Mouse (Mus musculus) urinary bladder, adult 2 months (tissue): ENCODE data around the gene Spata18. TPM values are rescaled to one million over a fixed set of nuclear protein-coding genes. Genes with fewer than 3 reads are reported as not detected.

Experiments used
- DNase-seq: peaks from one replicate; pipeline ENCODE4 v3.0.0; 2022; ENCODE audit warnings: low spot score
- polyA plus RNA-seq: library from polyadenylated mRNA; depleted of rRNA; stranded (reverse); fragments of >200 nt; gene quantifications from 2 replicates; pipeline ENCODE4 v1.2.3, GENCODE M21; 2012

Gene Spata18
- polyA plus RNA-seq, 1 experiment: 0.07 TPM

DNA sequence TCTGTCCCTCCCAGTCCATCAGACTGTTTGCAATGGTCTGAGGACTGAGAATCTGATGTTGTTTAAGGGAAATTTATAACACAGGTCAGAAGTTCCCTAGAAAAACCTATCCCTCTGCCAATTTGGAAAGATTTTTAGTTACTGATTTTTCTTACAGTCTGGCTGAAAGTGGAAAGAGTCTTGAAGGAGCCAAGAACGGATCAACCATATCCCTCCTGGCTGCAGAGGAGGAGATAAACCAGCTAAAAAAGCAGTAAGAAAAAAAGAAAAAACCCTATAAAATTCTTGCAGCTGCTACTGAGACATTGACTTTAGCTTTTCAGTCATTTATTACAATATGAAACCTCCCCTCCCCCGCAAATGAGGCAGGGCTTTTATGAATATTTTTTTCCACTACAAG lies 15.5 kb downstream of the Spata18 start:
- no peak for DNase-seq

GRCm38 (mm10) chr5:73667877-73668276 lies 16.7 kb downstream of the Spata18 start:
- no peak for DNase-seq

- no peak for DNase-seq
These were observed 18.2 kb downstream of the Spata18 start for GRCm38 (mm10) chr5:73669386-73669785.

DNA sequence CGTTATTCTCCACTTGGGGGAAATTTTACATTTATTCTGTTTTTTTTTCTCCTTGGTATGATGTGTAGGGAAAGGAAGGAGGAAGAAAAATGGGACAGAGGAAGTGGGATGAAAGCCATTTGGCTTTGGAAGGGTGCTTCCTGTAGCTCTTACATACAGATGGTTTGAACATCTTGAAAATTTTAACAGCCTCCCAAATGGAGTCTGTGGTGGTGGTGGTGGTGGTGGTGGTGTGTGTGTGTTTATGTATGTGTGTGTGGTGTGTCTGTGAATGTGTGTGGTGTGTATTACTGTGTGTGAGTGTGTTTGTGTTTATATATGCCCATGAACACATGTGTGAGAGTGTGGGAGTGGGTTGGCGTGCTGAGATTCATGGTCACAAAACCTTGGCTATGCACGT lies 24.4 kb downstream of the Spata18 start:
- DNase-seq: no peak

- DNase-seq: no peak
These were observed 25.4 kb downstream of the Spata18 start for GRCm38 (mm10) chr5:73676626-73677025.

GRCm38 (mm10) chr5:73683221-73683620 lies 32.0 kb downstream of the Spata18 start:
- no peak for DNase-seq

- DNase-seq: no peak
These were observed 32.7 kb downstream of the Spata18 start for GRCm38 (mm10) chr5:73683706-73684409.

GRCm38 (mm10) chr5:73686149-73686548 lies 35.0 kb downstream of the Spata18 start:
- DNase-seq: no peak

DNA sequence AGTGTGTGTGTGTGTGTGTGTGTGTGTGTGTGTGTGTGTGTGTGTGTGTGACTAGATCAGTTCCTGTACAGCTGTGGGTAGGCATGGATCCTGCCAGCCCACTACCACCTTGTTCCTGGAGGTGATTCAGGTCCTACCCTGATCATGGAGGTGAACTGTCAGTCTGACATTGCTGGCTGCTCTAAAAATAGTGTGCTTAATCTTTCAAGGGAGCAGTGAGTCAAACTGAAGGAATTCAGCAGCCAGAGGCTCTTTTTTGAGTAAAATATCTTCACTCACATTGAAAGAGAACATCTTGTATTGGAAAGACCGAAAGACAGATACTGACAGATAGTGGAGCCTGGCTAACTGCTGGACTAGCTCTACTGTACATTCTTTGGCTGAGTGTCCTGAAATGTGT lies 37.4 kb downstream of the Spata18 start:
- no peak for DNase-seq

GRCm38 (mm10) chr5:73690146-73690545 lies 39.0 kb downstream of the Spata18 start:
- DNase-seq: no peak

DNA sequence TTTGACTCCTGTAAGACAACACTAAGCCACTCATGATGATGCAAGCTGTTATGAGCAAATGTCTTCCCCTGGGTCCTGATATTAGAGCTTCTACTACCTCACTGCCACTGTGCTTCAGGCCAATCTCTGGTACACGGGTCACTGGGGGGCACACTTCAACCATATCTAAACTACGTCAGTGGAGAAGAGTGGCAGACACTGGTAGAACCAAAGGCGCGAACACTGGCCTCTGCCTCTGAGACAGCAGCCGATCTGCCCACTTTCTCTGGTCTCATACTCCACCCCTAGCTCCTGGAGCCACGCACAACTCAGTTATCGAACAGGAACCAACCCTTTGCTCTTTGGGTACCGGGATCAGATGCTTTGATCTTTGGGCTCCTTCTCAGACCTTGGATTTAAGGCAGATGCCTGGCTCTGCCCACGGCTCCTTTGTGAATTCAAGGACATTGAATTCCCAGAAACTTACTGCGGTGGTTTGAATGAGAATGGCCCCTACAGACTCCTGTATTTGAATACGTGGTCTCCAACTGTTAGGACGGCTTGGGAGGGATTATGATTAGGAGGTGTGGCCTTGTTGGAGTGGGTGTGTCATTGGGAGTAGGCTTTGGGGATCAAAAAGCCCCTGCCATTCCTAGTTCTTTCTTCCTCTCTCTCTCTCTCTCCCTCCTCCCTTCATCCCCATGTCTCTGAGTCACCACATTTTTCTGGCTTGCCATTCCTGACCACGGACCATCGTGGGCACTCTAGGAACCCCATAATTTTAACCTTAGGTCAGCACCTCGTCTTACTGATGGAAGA lies 40.7 kb downstream of the Spata18 start:
- no peak for DNase-seq

DNA sequence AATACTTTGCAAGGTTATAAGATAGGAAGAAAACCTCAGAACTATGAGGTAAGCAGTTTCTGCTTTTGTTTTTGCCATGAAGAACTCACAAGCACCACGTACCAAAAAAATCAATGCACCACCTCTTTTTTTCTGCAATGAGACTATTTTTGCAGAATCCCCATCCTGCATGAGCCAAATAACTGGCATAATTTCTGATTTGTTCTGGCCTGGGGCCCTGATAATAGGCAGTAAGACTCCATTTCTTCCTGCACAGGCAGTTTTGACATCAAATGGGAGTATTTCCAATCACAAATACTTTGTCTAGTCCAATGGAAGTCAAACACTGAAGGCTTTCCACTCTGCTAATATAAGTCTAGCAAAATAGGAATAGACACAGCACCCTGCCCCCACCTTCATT lies 42.6 kb downstream of the Spata18 start:
- DNase-seq: no peak

- no peak for DNase-seq
These were observed 43.3 kb downstream of the Spata18 start for GRCm38 (mm10) chr5:73694254-73695015.

DNA sequence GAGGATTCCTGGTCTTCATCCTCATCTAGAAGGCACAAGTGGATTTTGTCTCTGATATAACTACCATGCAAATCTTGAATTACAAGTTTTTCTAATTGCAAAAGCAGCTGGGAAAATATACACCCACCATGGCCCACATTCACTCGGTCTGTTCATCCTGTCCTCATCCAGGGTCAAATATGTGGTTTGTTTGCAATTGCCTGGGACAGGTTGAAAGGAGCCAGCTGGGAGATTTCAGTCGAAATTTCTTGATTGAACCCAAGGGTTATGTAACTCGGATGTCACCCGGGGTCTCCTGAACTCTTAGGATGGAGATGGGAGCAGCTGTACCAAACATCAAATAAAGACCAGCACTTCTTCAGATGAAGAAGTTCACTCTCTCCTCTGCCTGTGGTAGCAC lies 46.5 kb downstream of the Spata18 start:
- no peak for DNase-seq

GRCm38 (mm10) chr5:73701063-73701890 lies 50.1 kb downstream of the Spata18 start:
- DNase-seq: no peak

GRCm38 (mm10) chr5:73701946-73702710 lies 50.9 kb downstream of the Spata18 start:
- no peak for DNase-seq

DNA sequence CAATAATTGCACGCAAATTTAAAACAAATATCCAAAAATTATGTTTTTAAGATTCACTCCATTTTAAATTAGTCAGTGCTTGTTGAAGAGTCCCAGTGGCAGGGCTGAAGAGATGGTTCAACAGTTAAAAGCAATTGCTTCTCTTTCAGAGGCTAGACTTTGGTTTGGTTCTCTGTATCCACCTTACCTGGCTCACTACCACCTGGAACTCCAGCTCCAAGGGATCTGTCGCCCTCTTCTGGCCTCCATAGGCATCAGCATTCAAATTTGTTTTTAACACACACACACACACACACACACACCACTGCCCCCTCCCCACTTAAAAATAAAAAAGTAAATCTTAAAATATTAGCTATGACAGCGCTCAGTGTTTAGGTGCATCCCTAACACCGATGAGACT lies 51.9 kb downstream of the Spata18 start:
- DNase-seq: no peak

DNA sequence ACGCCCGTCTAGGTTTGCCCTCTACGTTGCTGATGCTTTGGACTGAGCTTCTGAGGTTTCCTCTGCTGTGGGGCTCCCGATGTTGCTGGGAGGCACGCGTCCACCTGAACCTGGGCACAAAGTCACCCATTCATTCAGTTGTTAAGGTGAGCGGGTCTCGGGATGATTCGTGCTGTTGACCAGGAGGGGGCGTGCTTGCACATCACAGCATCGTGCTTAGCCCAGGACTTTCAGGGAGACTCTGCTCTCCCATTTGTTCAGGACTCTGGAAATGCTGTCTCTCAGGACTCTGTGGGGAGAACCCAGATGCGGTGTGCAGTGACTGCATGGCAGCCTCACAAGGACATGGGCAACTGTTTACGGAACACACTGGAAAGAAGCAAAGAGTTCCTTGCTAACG lies 53.1 kb downstream of the Spata18 start:
- no peak for DNase-seq

DNA sequence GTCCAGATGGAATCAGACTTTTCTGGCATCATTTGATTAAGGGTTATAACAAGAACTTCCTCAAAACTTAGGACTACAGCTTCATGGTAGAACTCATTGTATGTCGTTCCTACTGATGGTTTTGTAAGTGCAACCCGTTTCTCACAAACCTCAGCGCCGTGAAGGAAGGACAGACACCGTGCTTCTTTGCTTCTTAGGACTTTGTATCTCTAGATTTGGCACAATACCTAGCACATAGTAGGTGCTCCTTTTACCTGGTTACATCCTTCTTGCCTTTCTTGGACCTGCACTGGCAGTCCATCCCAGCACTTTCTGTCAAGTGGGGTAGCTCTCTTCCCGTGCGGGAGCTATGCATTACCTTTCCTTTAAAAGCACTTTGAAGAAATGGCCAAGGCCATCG lies 53.6 kb downstream of the Spata18 start:
- DNase-seq: no peak

- DNase-seq: no peak
These were observed 54.1 kb downstream of the Spata18 start for GRCm38 (mm10) chr5:73705290-73705689.

- DNase-seq: no peak
These were observed 61.7 kb downstream of the Spata18 start for GRCm38 (mm10) chr5:73712852-73713251.
